In the genomic region with DNA sequence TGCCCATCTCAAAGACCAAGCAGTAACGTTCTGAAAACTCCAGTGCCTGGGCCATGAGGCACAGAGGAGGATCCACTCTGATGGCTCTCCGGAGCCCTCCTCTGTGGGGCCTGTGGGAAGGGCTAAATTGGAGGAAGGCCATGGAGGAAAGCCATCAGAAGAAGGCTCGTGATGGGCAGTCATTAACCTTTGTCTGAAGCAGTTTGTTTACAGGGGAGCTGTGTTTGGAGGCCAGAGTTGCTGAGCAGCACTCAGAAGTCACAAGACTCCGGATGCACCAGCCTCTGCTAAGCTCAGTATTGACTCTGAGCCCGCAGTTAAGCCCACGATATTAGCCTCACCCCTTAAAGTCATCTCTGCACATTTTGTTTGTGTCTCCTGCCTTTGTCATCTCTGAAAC, we compare ENCODE assay signal across 22 mouse cellular contexts. TPM values are rescaled to one million over a fixed set of nuclear protein-coding genes. Genes with fewer than 3 reads are reported as not detected.
DNase-seq lines count a peak whose midpoint lies in the region; ATAC-seq and TF ChIP-seq lines count a peak whose summit lies in the region.
"Had no signal": no experiment of that assay in that cellular context is flagged by ENCODE, and none has a peak within 500 bp of the region (broad histone marks: within the 10 kb centered on the region; RNA-seq: fewer than 3 reads in every experiment).

No protein-coding gene starts in this region.

- H3K4me1 ChIP-seq in kidney, embryonic 15.5 days: peaks cover 11% of the 10 kb centered on the region; the same call in 1 of the 2 replicates
- 0 out of 2 replicates have a peak, but pooled peaks cover 10% of the 10 kb centered on the region for H3K4me1 ChIP-seq in kidney, postnatal 0 days (replicated peaks; ENCODE audit: insufficient read depth, low read length)
- H3K4me1 ChIP-seq: embryonic facial prominence, embryonic 12.5 days; limb, embryonic 13.5 days; neural tube, embryonic 13.5 days had no signal

- H3K27me3 ChIP-seq in kidney, embryonic 15.5 days: no peaks in the 10 kb centered on the region
- no peaks in the 10 kb centered on the region for H3K27me3 ChIP-seq in kidney, postnatal 0 days (ENCODE audit: insufficient read depth, low read length)
- H3K27me3 ChIP-seq: embryonic facial prominence, embryonic 12.5 days; limb, embryonic 13.5 days; neural tube, embryonic 13.5 days had no signal

- no peak overlapping the region for H3K4me3 ChIP-seq in kidney, embryonic 15.5 days (replicated peaks)
- H3K4me3 ChIP-seq in kidney, postnatal 0 days (replicated peaks; ENCODE audit: low read depth, low read length): no peak overlapping the region
- H3K4me3 ChIP-seq: embryonic facial prominence, embryonic 12.5 days; limb, embryonic 13.5 days; neural tube, embryonic 13.5 days had no signal

- H3K36me3 ChIP-seq in kidney, embryonic 15.5 days: no peaks in the 10 kb centered on the region
- no peaks in the 10 kb centered on the region for H3K36me3 ChIP-seq in kidney, postnatal 0 days (ENCODE audit: insufficient read depth, low read length)
- H3K36me3 ChIP-seq: embryonic facial prominence, embryonic 12.5 days; limb, embryonic 13.5 days; neural tube, embryonic 13.5 days had no signal

- no peak for TF ChIP-seq CTCF in kidney, postnatal 0 days (IDR thresholded peaks at IDR 0.05; ENCODE audit: low read depth)

- H3K9me3 ChIP-seq in kidney, embryonic 15.5 days (replicated peaks): no peaks in the 10 kb centered on the region
- H3K9me3 ChIP-seq in kidney, postnatal 0 days (replicated peaks; ENCODE audit: low read length): no peaks in the 10 kb centered on the region
- H3K9me3 ChIP-seq: embryonic facial prominence, embryonic 12.5 days; limb, embryonic 13.5 days; neural tube, embryonic 13.5 days had no signal

- H3K4me2 ChIP-seq in kidney, embryonic 15.5 days: no peak overlapping the region
- H3K4me2 ChIP-seq in kidney, postnatal 0 days (ENCODE audit: low read length): no peak overlapping the region
- H3K4me2 ChIP-seq: embryonic facial prominence, embryonic 12.5 days; limb, embryonic 13.5 days; neural tube, embryonic 13.5 days had no signal

- no peak overlapping the region for H3K27ac ChIP-seq in kidney, embryonic 15.5 days
- H3K27ac ChIP-seq in kidney, postnatal 0 days: no peak overlapping the region
- H3K27ac ChIP-seq: embryonic facial prominence, embryonic 12.5 days; limb, embryonic 13.5 days; liver, embryonic 14.5 days; neural tube, embryonic 13.5 days had no signal

- DNase-seq in kidney, adult 18-20 months: peak; percentile 45
- peak; percentile 24 for DNase-seq in thymus, postnatal 14 days
- no peak for DNase-seq in thymus, postnatal 10 days (ENCODE audit: low spot score in 2 of 2)
- peak; percentile 54 for DNase-seq in kidney, postnatal 0 days (ENCODE audit: low spot score)
- DNase-seq in yolk sac, embryonic 10.5 days (ENCODE audit: low spot score): peak; percentile 72
- DNase-seq in testis, postnatal 10 days (ENCODE audit: low spot score): no peak
- no peak for DNase-seq in embryo, embryonic 11 days
- DNase-seq: adrenal gland, adult 2 months; cerebellum, postnatal 25 days; heart, adult 11 months; heart, postnatal 4 days; layer of hippocampus, adult 9-11 months; lung, postnatal 14 days; right cerebral cortex, postnatal 4 days had no signal

- ATAC-seq in kidney, embryonic 15.5 days (replicated peaks; ENCODE audit: low FRiP score): no peak
- ATAC-seq in kidney, postnatal 0 days (replicated peaks; ENCODE audit: low FRiP score, low read depth): peak; percentile 29; the same call in 1 of the 2 replicates

- WGBS in kidney, embryonic 15.5 days: 49% methylated on average over 6 of the region's 6 CpGs
- WGBS in kidney, postnatal 0 days: 34% methylated on average over 6 of the region's 6 CpGs

- H3K9ac ChIP-seq in kidney, embryonic 15.5 days: no peak overlapping the region
- no peak overlapping the region for H3K9ac ChIP-seq in kidney, postnatal 0 days (ENCODE audit: low read depth, low read length)
- H3K9ac ChIP-seq: embryonic facial prominence, embryonic 12.5 days; limb, embryonic 13.5 days; liver, embryonic 14.5 days; neural tube, embryonic 13.5 days had no signal

RNA-seq across cellular contexts. Expression of gene Slc6a19, which starts 4.8 kb away (rescaled TPM):
- polyA plus RNA-seq in kidney, embryonic 15.5 days (2015; fragmentation: Nextera tagmentation; extraction: Ambion mirVana): 0.78 and 1.6 TPM in 2 replicates
- 5.7 and 5.9 TPM in 2 replicates for polyA plus RNA-seq in kidney, postnatal 0 days (2015; fragmentation: Nextera tagmentation; extraction: Ambion mirVana)
- polyA plus RNA-seq: C2C12; heart, embryonic 14.5 days had no signal

RNA-seq across cellular contexts. Expression of gene Slc12a7, which starts 23.4 kb away (rescaled TPM):
- polyA plus RNA-seq in kidney, embryonic 15.5 days (2015; fragmentation: Nextera tagmentation; extraction: Ambion mirVana): 22.1 and 26.1 TPM in 2 replicates
- 14.7 and 16.1 TPM in 2 replicates for polyA plus RNA-seq in kidney, postnatal 0 days (2015; fragmentation: Nextera tagmentation; extraction: Ambion mirVana)

RNA-seq across cellular contexts. Expression of gene Slc6a18, which starts 31.7 kb away (rescaled TPM):
- polyA plus RNA-seq in kidney, embryonic 15.5 days (2015; fragmentation: Nextera tagmentation; extraction: Ambion mirVana): 19.0 and 19.2 TPM in 2 replicates
- 75.5 and 76.6 TPM in 2 replicates for polyA plus RNA-seq in kidney, postnatal 0 days (2015; fragmentation: Nextera tagmentation; extraction: Ambion mirVana)
- polyA plus RNA-seq: adrenal gland, adult 2 months; C2C12; embryonic facial prominence, embryonic 12.5 days; heart, embryonic 14.5 days; intestine, embryonic 14.5 days; limb, embryonic 13.5 days; liver, embryonic 14.5 days; neural tube, embryonic 13.5 days had no signal

Comparison
In these comparisons a context has a peak if more than half of its experiments do, and no peak if none do; other contexts are left out.
1. DNase-seq: peak in kidney, adult 18-20 months (single experiment), thymus, postnatal 14 days (single experiment), kidney, postnatal 0 days (single experiment) and yolk sac, embryonic 10.5 days (single experiment); none in thymus, postnatal 10 days (0 of 2), testis, postnatal 10 days (single experiment) and embryo, embryonic 11 days (single experiment).